Mouse (Mus musculus) C2C12 (cell line): ENCODE measurements at regions not wholly inside any gene's neighbourhood (a gene's known extent, or its start where the extent isn't known, plus 50 kb on each side); places are given as distances from the start of the nearest gene placed in this dataset.

Experiments used
- CEBPB ChIP-seq: IDR thresholded peaks from one replicate; pipeline ENCODE4 v1.6.1; 2011; ENCODE audit warnings: low read depth, mild to moderate bottlenecking, control low read depth, moderate library complexity
- CTCF ChIP-seq: IDR thresholded peaks from one replicate; pipeline ENCODE4 v1.5.1; 2011; ENCODE audit not compliant: control insufficient read depth, insufficient read depth, insufficient read length
- FOSL1 ChIP-seq: IDR thresholded peaks from one replicate; pipeline ENCODE4 v1.8.0; 2011; ENCODE audit warnings: mild to moderate bottlenecking, low read length; ENCODE audit not compliant: poor library complexity, insufficient read depth, severe bottlenecking
- MAX ChIP-seq: IDR thresholded peaks from one replicate; pipeline ENCODE4 v1.6.1; 2011; ENCODE audit warnings: mild to moderate bottlenecking, control low read depth
- MYOD1 ChIP-seq: IDR thresholded peaks from one replicate; pipeline ENCODE4 v1.6.1; 2011; ENCODE audit warnings: low read depth; ENCODE audit not compliant: control insufficient read depth, insufficient read length
- MYOG ChIP-seq: IDR thresholded peaks from one replicate; pipeline ENCODE4 v1.6.1; 2011; ENCODE audit not compliant: control insufficient read depth, insufficient read length; ENCODE audit errors: extremely low read depth
- USF1 ChIP-seq: IDR thresholded peaks from one replicate; pipeline ENCODE4 v1.6.1; 2011; ENCODE audit warnings: low read depth, mild to moderate bottlenecking, control low read depth, moderate library complexity

GRCm38 (mm10) chr3:143584692-143585603, 620.1 kb downstream of the Lmo4 start:
- TF ChIP-seq CTCF = no peak
- no peak for TF ChIP-seq USF1
- TF ChIP-seq MYOG = no peak
- TF ChIP-seq MAX = no peak
- TF ChIP-seq FOSL1 = no peak
- no peak for TF ChIP-seq MYOD1
- TF ChIP-seq CEBPB = no peak
